Mouse (Mus musculus) thymus, postnatal 0 days (tissue): ENCODE results near the gene Desi2. TPM values are rescaled to one million over a fixed set of nuclear protein-coding genes. Genes with fewer than 3 reads are reported as not detected.
"Not testable (repeated sequence)": the region's sequence is repeated elsewhere in the genome, so short reads cannot be mapped to it uniquely, and the experiment has no call there.

ENCODE experiments used
- DNase-seq: peaks from one replicate; pipeline ENCODE4 v3.0.0-alpha.2; 2015; ENCODE audit warnings: low spot score
- polyA plus RNA-seq: library from polyadenylated mRNA; unstranded; fragments of >200 nt; fragmentation: Nextera tagmentation; extraction: Ambion mirVana; gene quantifications from 2 replicates; pipeline ENCODE4 v1.2.1, GENCODE M21; 2015

The Desi2 gene
- polyA plus RNA-seq: 20.6 and 29.1 TPM in 2 replicates

GRCm38 (mm10) chr1:178187216-178187791 lies at the start of gene Desi2:
Desi2 (plus strand) TSS chr1:178187417.
- peak; percentile 94 for DNase-seq

GRCm38 (mm10) chr1:178146513-178146912 lies 40.7 kb upstream of the Desi2 start:
- DNase-seq: peak; percentile 39

GRCm38 (mm10) chr1:178146915-178147314 lies 40.3 kb upstream of the Desi2 start:
- DNase-seq: not testable (repeated sequence)

- DNase-seq: no peak
Measured at GRCm38 (mm10) chr1:178182251-178182650, 5.0 kb upstream of the Desi2 start.

GRCm38 (mm10) chr1:178185591-178185990 lies 1.6 kb upstream of the Desi2 start:
- no peak for DNase-seq

GRCm38 (mm10) chr1:178187810-178188209 lies 593 bp downstream of the Desi2 start:
- DNase-seq: peak; percentile 80

GRCm38 (mm10) chr1:178188386-178188785 lies 1.2 kb downstream of the Desi2 start:
- peak; percentile 15 for DNase-seq

- no peak for DNase-seq
Measured at GRCm38 (mm10) chr1:178205701-178206325, 18.6 kb downstream of the Desi2 start.

- not testable (repeated sequence) for DNase-seq
Measured at GRCm38 (mm10) chr1:178207856-178208255, 20.6 kb downstream of the Desi2 start.

GRCm38 (mm10) chr1:178209966-178210365 lies 22.7 kb downstream of the Desi2 start:
- no peak for DNase-seq

- no peak for DNase-seq
Measured at GRCm38 (mm10) chr1:178217157-178217556, 29.9 kb downstream of the Desi2 start.

- no peak for DNase-seq
Measured at GRCm38 (mm10) chr1:178218305-178218704, 31.1 kb downstream of the Desi2 start.

GRCm38 (mm10) chr1:178219166-178220077 lies 32.2 kb downstream of the Desi2 start:
- DNase-seq: no peak

GRCm38 (mm10) chr1:178228888-178229287 lies 41.7 kb downstream of the Desi2 start:
- not testable (repeated sequence) for DNase-seq

GRCm38 (mm10) chr1:178234109-178234508 lies 46.9 kb downstream of the Desi2 start:
- DNase-seq: no peak

- no peak for DNase-seq
Measured at GRCm38 (mm10) chr1:178235919-178236466, 48.8 kb downstream of the Desi2 start.

- no peak for DNase-seq
Measured at GRCm38 (mm10) chr1:178238676-178239075, 51.5 kb downstream of the Desi2 start.

- peak; percentile 31 for DNase-seq
Measured at GRCm38 (mm10) chr1:178241884-178242508, 54.8 kb downstream of the Desi2 start.

- no peak for DNase-seq
Measured at GRCm38 (mm10) chr1:178248107-178248820, 61.0 kb downstream of the Desi2 start.

GRCm38 (mm10) chr1:178254598-178254997 lies 67.4 kb downstream of the Desi2 start:
- DNase-seq: no peak

GRCm38 (mm10) chr1:178256351-178256750 lies 69.1 kb downstream of the Desi2 start:
- DNase-seq: no peak
